Mouse (Mus musculus) left cerebral cortex, adult 8-10 months (tissue): ENCODE measurements around the gene Gm20388. TPM values are rescaled to one million over a fixed set of nuclear protein-coding genes. Genes with fewer than 3 reads are reported as not detected.

ENCODE experiments used
- DNase-seq, 2 experiments: peaks; one replicate each; pipeline ENCODE4 v3.0.0; 2022; ENCODE audit warnings: low spot score in 2 of 2
- total RNA-seq, 4 experiments: library from RNA; stranded (reverse); gene quantifications; 2 replicates each; pipeline ENCODE4 v1.2.4; 2022

The Gm20388 gene
- total RNA-seq, 4 experiments from 2014 or later: 10.4 to 20.8 (median 16.4) TPM

GRCm38 (mm10) chr8:122359111-122359775, 2448.6 kb downstream of the Gm20388 start:
- DNase-seq: no peak

GRCm38 (mm10) chr8:122360696-122361416, 2450.2 kb downstream of the Gm20388 start, which contains the start of gene Trhr2:
Trhr2 (minus strand) TSS chr8:122360746.
- no peak for DNase-seq

GRCm38 (mm10) chr8:122362271-122362670, 2451.6 kb downstream of the Gm20388 start:
- DNase-seq: no peak

GRCm38 (mm10) chr8:122362967-122363366, 2452.3 kb downstream of the Gm20388 start:
- no peak for DNase-seq

- no peak for DNase-seq
These were observed 2457.9 kb downstream of the Gm20388 start for GRCm38 (mm10) chr8:122368494-122368893.

- DNase-seq: no peak
These were observed 2459.0 kb downstream of the Gm20388 start for GRCm38 (mm10) chr8:122369665-122370064.

GRCm38 (mm10) chr8:122371706-122372105, 2461.1 kb downstream of the Gm20388 start:
- DNase-seq: no peak

- DNase-seq: no peak
These were observed 2464.7 kb downstream of the Gm20388 start for GRCm38 (mm10) chr8:122375320-122375719.

GRCm38 (mm10) chr8:122375751-122376364, 2465.2 kb downstream of the Gm20388 start:
- no peak for DNase-seq

- peak; percentile 96 to 99 for DNase-seq
These were observed 2466.0 kb downstream of the Gm20388 start, which contains the start of gene Zc3h18 for GRCm38 (mm10) chr8:122376365-122377231. Zc3h18 (plus strand) TSS chr8:122376609.

GRCm38 (mm10) chr8:122383039-122383438, 2472.4 kb downstream of the Gm20388 start:
- no peak for DNase-seq

- no peak for DNase-seq
These were observed 2478.7 kb downstream of the Gm20388 start for GRCm38 (mm10) chr8:122389357-122389756.

GRCm38 (mm10) chr8:122390758-122391157, 2480.1 kb downstream of the Gm20388 start:
- no peak for DNase-seq

- no peak for DNase-seq
These were observed 2483.1 kb downstream of the Gm20388 start for GRCm38 (mm10) chr8:122393717-122394116.

GRCm38 (mm10) chr8:122395291-122395690, 2484.7 kb downstream of the Gm20388 start:
- DNase-seq: no peak

GRCm38 (mm10) chr8:122398186-122398585, 2487.5 kb downstream of the Gm20388 start:
- DNase-seq: no peak

- no peak for DNase-seq
These were observed 2494.6 kb downstream of the Gm20388 start for GRCm38 (mm10) chr8:122405146-122405805.

GRCm38 (mm10) chr8:122407678-122408077, 2497.0 kb downstream of the Gm20388 start:
- DNase-seq: no peak

GRCm38 (mm10) chr8:122414311-122414710, 2503.7 kb downstream of the Gm20388 start:
- no peak for DNase-seq

- DNase-seq: no peak
These were observed 2504.9 kb downstream of the Gm20388 start for GRCm38 (mm10) chr8:122415554-122415953.
